Mouse (Mus musculus) CH12.LX (cell line): ENCODE results near the gene Lhfp.

Experiments
- CHD2 ChIP-seq: IDR thresholded peaks from 2 replicates; pipeline ENCODE4 v1.6.1; 2011; ENCODE audit warnings: low read length, improper control_type of control experiment
- CTCF ChIP-seq, 2 experiments: IDR thresholded peaks in 1 of 2; conservative IDR thresholded peaks in 1 of 2; 2 replicates each; pipeline ENCODE4 v1.5.1; 2011 to 2012; ENCODE audit warnings: low read depth in 2 of 2, low read length in 2 of 2, improper control_type of control experiment in 1 of 2, inconsistent platforms in 1 of 2, mild to moderate bottlenecking in 1 of 2, moderate library complexity in 1 of 2
- HCFC1 ChIP-seq: IDR thresholded peaks from 2 replicates; pipeline ENCODE4 v1.6.1; 2012; ENCODE audit warnings: low read depth, mild to moderate bottlenecking, inconsistent platforms, low read length, improper control_type of control experiment
- IRF4 ChIP-seq: IDR thresholded peaks from 2 replicates; pipeline ENCODE4 v1.6.1; 2014; ENCODE audit warnings: low read depth, mild to moderate bottlenecking, inconsistent platforms, low read length, improper control_type of control experiment
- MXI1 ChIP-seq: IDR thresholded peaks from 2 replicates; pipeline ENCODE4 v1.6.1; 2011; ENCODE audit warnings: mild to moderate bottlenecking, low read depth, low read length, improper control_type of control experiment
- POLR2A ChIP-seq: IDR thresholded peaks from 2 replicates; pipeline ENCODE4 v1.6.1; 2011; ENCODE audit warnings: low read depth, mild to moderate bottlenecking, improper control_type of control experiment, low read length
- TCF12 ChIP-seq: IDR thresholded peaks from 2 replicates; pipeline ENCODE4 v1.6.1; 2014; ENCODE audit warnings: low read depth, mild to moderate bottlenecking, inconsistent platforms, low read length, improper control_type of control experiment
- ZKSCAN1 ChIP-seq: IDR thresholded peaks from 2 replicates; pipeline ENCODE4 v1.6.1; 2012; ENCODE audit warnings: low read depth, inconsistent platforms, low read length, improper control_type of control experiment, borderline replicate concordance
- ZNF384 ChIP-seq: IDR thresholded peaks from 2 replicates; pipeline ENCODE4 v1.6.1; 2012; ENCODE audit warnings: low read depth, low read length, improper control_type of control experiment, inconsistent platforms

DNA sequence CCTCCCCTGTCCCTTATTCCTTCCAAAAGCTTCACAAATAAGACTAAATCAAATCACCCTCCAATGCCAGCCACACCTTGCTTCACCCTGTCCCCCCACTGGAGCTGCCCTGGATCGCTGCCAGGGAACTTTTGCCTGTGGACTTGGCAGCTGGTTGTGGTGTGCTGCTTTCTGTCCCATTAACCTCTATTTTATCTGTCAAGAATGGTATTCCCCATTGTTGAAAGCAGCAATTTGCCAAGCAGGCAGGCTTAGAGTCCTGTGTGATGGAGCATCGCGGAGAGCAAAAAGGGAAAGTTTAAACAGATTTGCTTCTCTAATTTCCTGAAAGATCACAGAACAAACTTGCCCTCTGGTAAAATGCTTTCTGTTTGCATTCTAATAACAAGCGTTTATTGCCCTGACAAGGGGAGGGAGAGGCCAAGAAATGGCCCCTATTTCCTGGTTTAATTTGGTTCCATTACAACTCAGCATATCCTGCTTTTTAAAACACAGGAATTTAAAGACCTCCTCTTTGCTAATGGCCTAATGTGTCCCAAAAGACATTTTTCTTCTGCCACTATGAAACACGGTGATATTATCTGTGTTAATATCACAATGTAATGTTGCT lies 212.0 kb downstream of the Lhfp start:
- TF ChIP-seq POLR2A = no peak
- no peak for TF ChIP-seq MXI1
- no peak for TF ChIP-seq TCF12
- TF ChIP-seq CTCF (conservative IDR thresholded peaks at IDR 0.05 in 1 of 2, IDR thresholded peaks at IDR 0.05 in 1 of 2; ENCODE audit: low read depth in 2 of 2, low read length in 2 of 2) = no peak
- no peak for TF ChIP-seq CHD2
- no peak for TF ChIP-seq IRF4
- TF ChIP-seq ZNF384 = no peak
- no peak for TF ChIP-seq ZKSCAN1
- no peak for TF ChIP-seq HCFC1
